Mouse (Mus musculus) neural tube, postnatal 0 days (tissue): ENCODE data around the gene Atp5j2. TPM values are rescaled to one million over a fixed set of nuclear protein-coding genes. Genes with fewer than 3 reads are reported as not detected.

Source experiments
- polyA plus RNA-seq: library from polyadenylated mRNA; unstranded; fragments of >200 nt; fragmentation: Nextera tagmentation; extraction: Ambion mirVana; gene quantifications from 2 replicates; pipeline ENCODE4 v1.2.1, GENCODE M21; 2015

Gene Atp5j2
- 712 and 773 TPM in 2 replicates for polyA plus RNA-seq

GRCm38 (mm10) chr5:145191962-145192361, at the start of gene Atp5j2:
TSS of gene Atp5j2 (minus strand) at chr5:145192062.

GRCm38 (mm10) chr5:145231367-145231871, 39.6 kb upstream of the Atp5j2 start, which contains the start of gene Zfp655:
TSS of gene Zfp655 (plus strand) at chr5:145231715.

GRCm38 (mm10) chr5:145203936-145204691, 12.3 kb upstream of the Atp5j2 start, which contains the start of gene Zkscan5:
TSS of gene Zkscan5 (plus strand) at chr5:145204562.

GRCm38 (mm10) chr5:145201321-145201991, 9.6 kb upstream of the Atp5j2 start, which contains the start of gene Zkscan14:
TSS of gene Zkscan14 (minus strand) at chr5:145201868.

GRCm38 (mm10) chr5:145166536-145167305, 25.1 kb downstream of the Atp5j2 start, which contains the start of the genes Ptcd1 and Cpsf4:
TSS of gene Ptcd1 (minus strand) at chr5:145167108.
TSS of gene Cpsf4 (plus strand) at chr5:145167213.

GRCm38 (mm10) chr5:145139571-145140519, 52.0 kb downstream of the Atp5j2 start, which contains the start of the genes Pdap1 and Bud31:
TSS of gene Pdap1 (minus strand) at chr5:145140238.
TSS of gene Bud31 (plus strand) at chr5:145140362.

Other genes starting within 250 kb of the Atp5j2 start
- gene Smurf1, start 226.2 kb downstream of the Atp5j2 start, polyA plus RNA-seq, result 19.0 and 20.7 TPM in 2 replicates
- not detected in 2 replicates for gene Gm4871, start 159.3 kb downstream of the Atp5j2 start, polyA plus RNA-seq
- not detected in 2 replicates for gene 1700018F24Rik, start 149.1 kb downstream of the Atp5j2 start, polyA plus RNA-seq
- gene Arpc1a, start 108.2 kb downstream of the Atp5j2 start, polyA plus RNA-seq, result 212 and 225 TPM in 2 replicates
- not detected in 2 replicates for gene Kpna7, start 108.0 kb downstream of the Atp5j2 start, polyA plus RNA-seq
- 129 and 138 TPM in 2 replicates for gene Arpc1b, start 77.8 kb downstream of the Atp5j2 start, polyA plus RNA-seq
- 114 and 120 TPM in 2 replicates for gene Pdap1, start 51.8 kb downstream of the Atp5j2 start, polyA plus RNA-seq
- gene Bud31, start 51.7 kb downstream of the Atp5j2 start, polyA plus RNA-seq, result 161 and 164 TPM in 2 replicates
- gene Ptcd1, start 25.0 kb downstream of the Atp5j2 start, polyA plus RNA-seq, result 13.3 and 15.1 TPM in 2 replicates
- 33.0 and 39.3 TPM in 2 replicates for gene Cpsf4, start 24.8 kb downstream of the Atp5j2 start, polyA plus RNA-seq
- 10.7 and 10.8 TPM in 2 replicates for gene Zkscan14, start 9.8 kb upstream of the Atp5j2 start, polyA plus RNA-seq
- 9.7 and 10.1 TPM in 2 replicates for gene Zkscan5, start 12.5 kb upstream of the Atp5j2 start, polyA plus RNA-seq
- 22.1 and 22.7 TPM in 2 replicates for gene Zfp655, start 39.7 kb upstream of the Atp5j2 start, polyA plus RNA-seq
- gene Zscan25, start 88.4 kb upstream of the Atp5j2 start, polyA plus RNA-seq, result 1.1 and 1.7 TPM in 2 replicates
- gene Cyp3a57, start 153.2 kb upstream of the Atp5j2 start, polyA plus RNA-seq, result 0.08 TPM in 1 of 2 replicates, not detected in the other